Mouse (Mus musculus): Measurements from ENCODE around the gene Tgm2. TPM values are rescaled to one million over a fixed set of nuclear protein-coding genes. Genes with fewer than 3 reads are reported as not detected.

Tgm2 gene
- polyA plus RNA-seq, 2 experiments, result 34.6 to 41.9 TPM

DNA sequence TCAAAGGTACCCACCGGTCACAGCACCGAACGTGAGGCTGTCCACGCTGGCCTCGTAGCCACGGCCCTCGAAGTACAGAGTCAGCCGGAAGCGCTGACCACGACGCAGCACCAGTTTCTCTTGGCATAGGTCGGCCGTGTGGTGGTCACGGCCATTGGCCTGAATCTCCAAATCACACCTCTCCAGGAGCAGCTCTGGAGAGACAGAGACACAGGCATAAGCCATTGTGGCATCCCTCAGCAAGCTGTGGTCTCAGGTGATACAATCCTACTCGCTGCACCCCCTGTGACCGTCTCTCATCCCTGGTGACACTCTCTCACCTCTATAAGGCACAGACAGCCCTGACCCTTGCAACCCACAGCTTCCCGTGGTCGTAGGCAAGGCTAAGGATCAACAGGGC, 3.3 kb downstream of the Tgm2 start:
- Histone ChIP-seq H3K36me3 (replicated peaks; ENCODE audit: control insufficient read depth, insufficient read depth, low read depth) (peaks cover 50% of the 10 kb centered on the region), H3K9me3 (ENCODE audit: control insufficient read depth, low read length) (no peaks in the 10 kb centered on the region), H3K4me3 (ENCODE audit: insufficient read depth in 1 of 2, low read depth in 2 of 2, low read length in 2 of 2) (peak overlapping the region; percentile 47 to 69), H3K27ac (peak overlapping the region; percentile 97), H3K4me2 (ENCODE audit: low read depth) (peak overlapping the region; percentile 94), H3K9ac (replicated peaks) (peak overlapping the region; percentile 85), H3K27me3 (ENCODE audit: control insufficient read depth, insufficient read depth, low read length) (no peaks in the 10 kb centered on the region), H3K4me1 (replicated peaks; ENCODE audit: control insufficient read depth in 2 of 2, insufficient read depth in 2 of 2, low read length in 1 of 2) (peaks cover 54 to 58% of the 10 kb centered on the region in 2 experiments)
- WGBS (ENCODE audit: insufficient replicate concordance), result 65% methylated on average over 18 of the region's 18 CpGs
- no peak for DNase-seq (ENCODE audit: low read depth in 3 of 3, low spot score in 3 of 3)
- no peak for TF ChIP-seq EP300 (IDR thresholded peaks at IDR 0.05; ENCODE audit: low read depth)
- TF ChIP-seq CTCF (IDR thresholded peaks at IDR 0.05; ENCODE audit: low read depth), result no peak
- no peak for ATAC-seq (ENCODE audit: insufficient read depth)

DNA sequence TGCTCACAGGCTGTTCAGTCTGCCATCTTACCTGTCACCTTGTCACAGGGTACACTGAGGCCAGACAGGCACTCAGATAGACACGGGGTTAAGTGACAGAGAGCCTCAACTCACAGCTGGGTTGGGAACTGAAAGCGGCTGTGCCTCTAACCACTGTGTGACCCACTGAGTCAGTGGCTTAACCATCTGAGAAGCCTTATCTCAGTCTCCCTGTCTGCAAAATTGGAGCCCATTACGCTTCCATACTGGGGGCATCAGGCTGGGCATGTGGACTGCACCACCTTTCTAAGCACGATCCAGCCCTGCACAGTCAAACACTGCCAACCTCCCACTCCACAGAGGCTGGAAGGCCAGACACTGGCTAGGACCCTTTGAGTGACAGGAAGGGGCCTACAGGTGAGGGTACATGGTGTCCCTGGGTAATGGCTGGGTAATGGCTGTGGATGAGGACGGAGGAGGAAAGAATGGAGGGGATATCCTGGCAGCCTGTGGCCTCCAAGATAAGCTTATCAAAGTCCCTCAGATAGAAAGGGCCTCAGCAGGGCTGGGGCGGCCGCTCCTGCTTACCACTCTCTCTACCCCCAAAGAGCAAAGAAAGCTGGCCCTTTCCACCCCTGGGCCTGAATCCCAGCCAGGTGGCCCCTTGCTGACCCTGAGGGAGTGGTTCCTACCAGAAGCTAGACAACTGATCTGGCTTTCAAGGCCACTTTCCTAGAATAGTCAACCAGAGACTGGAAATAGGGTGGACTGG, 4.4 kb downstream of the Tgm2 start:
- Histone ChIP-seq H3K9ac (replicated peaks) (peak overlapping the region; percentile 85), H3K4me1 (replicated peaks; ENCODE audit: control insufficient read depth in 2 of 2, insufficient read depth in 2 of 2, low read length in 1 of 2) (peaks cover 54 to 58% of the 10 kb centered on the region in 2 experiments)

DNA sequence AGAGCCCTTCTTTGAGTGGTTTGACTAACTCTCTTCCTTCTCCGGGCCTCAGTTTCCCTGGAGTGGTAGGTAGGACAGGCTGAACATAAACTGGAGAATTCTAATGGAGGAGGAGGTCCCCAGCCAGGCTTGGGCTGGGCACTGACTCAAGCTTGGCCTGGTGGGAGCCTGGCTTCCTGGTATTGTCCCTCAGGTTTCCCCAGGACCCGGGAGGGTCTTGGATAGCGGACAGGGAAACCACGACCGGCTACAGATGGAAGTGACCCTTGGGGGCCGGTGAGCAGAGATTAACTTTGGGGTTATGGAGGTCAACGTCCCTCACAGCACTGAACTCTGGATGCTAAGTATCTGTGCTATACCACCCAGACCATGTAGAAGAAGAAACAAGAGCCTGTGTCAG, 5.0 kb downstream of the Tgm2 start:
- H3K9me3 ChIP-seq (ENCODE audit: control insufficient read depth, low read length), result no peaks in the 10 kb centered on the region
- peak overlapping the region; percentile 97 for H3K27ac ChIP-seq
- ATAC-seq (ENCODE audit: insufficient read depth) (no peak), DNase-seq (ENCODE audit: low read depth in 3 of 3, low spot score in 3 of 3) (no peak)
- H3K9ac ChIP-seq (replicated peaks), result peak overlapping the region; percentile 85
- H3K4me1 ChIP-seq (replicated peaks; ENCODE audit: control insufficient read depth in 2 of 2, insufficient read depth in 2 of 2, low read length in 1 of 2), result peaks cover 54 to 58% of the 10 kb centered on the region in 2 experiments
- peak overlapping the region; percentile 94 for H3K4me2 ChIP-seq (ENCODE audit: low read depth)
- WGBS (ENCODE audit: insufficient replicate concordance), result 41% methylated on average over 7 of the region's 7 CpGs
- peak overlapping the region; percentile 53 to 69 for H3K4me3 ChIP-seq (ENCODE audit: insufficient read depth in 1 of 2, low read depth in 2 of 2, low read length in 2 of 2)
- H3K36me3 ChIP-seq (replicated peaks; ENCODE audit: control insufficient read depth, insufficient read depth, low read depth), result peaks cover 61% of the 10 kb centered on the region
- H3K27me3 ChIP-seq (ENCODE audit: control insufficient read depth, insufficient read depth, low read length), result no peaks in the 10 kb centered on the region
- TF ChIP-seq CTCF (IDR thresholded peaks at IDR 0.05; ENCODE audit: low read depth) (no peak), EP300 (IDR thresholded peaks at IDR 0.05; ENCODE audit: low read depth) (no peak)

More for the DNA sequence above, 4.4 kb downstream of the Tgm2 start:
- TF ChIP-seq EP300 (IDR thresholded peaks at IDR 0.05; ENCODE audit: low read depth) (peak; percentile 95), CTCF (IDR thresholded peaks at IDR 0.05; ENCODE audit: low read depth) (no peak)
- H3K4me2 ChIP-seq (ENCODE audit: low read depth), result peak overlapping the region; percentile 94
- WGBS (ENCODE audit: insufficient replicate concordance), result 7% methylated on average over 7 of the region's 7 CpGs
- H3K27ac ChIP-seq, result peak overlapping the region; percentile 97
- H3K4me3 ChIP-seq (ENCODE audit: insufficient read depth in 1 of 2, low read depth in 2 of 2, low read length in 2 of 2), result peak overlapping the region; percentile 53 to 69
- H3K36me3 ChIP-seq (replicated peaks; ENCODE audit: control insufficient read depth, insufficient read depth, low read depth), result peaks cover 57% of the 10 kb centered on the region
- no peaks in the 10 kb centered on the region for H3K9me3 ChIP-seq (ENCODE audit: control insufficient read depth, low read length)
- DNase-seq (ENCODE audit: low read depth in 3 of 3, low spot score in 3 of 3) (peak; percentile 91 to 92 (median 91)), ATAC-seq (ENCODE audit: insufficient read depth) (peak; percentile 90)
- no peaks in the 10 kb centered on the region for H3K27me3 ChIP-seq (ENCODE audit: control insufficient read depth, insufficient read depth, low read length)

DNA sequence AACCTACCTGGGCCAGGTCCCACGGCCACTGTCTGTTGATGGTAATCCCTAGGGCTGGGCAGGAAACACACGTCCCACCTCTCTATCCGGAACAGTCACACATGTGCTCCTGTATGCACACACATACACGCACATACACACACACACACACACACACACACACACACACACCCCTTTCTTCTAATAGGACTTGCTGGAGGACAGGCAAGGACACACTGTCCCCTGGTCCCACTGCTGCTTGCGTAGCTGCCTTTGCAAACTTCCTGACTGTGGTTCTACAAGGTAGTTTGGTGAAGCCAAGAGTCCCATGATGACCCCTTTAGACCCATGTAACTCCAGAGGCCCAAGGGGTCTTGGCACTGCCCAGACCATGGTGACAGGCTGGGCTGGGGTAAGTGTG, 5.6 kb downstream of the Tgm2 start:
- 77% methylated on average over 5 of the region's 5 CpGs for WGBS (ENCODE audit: insufficient replicate concordance)
- no peak for TF ChIP-seq EP300 (IDR thresholded peaks at IDR 0.05; ENCODE audit: low read depth)
- TF ChIP-seq CTCF (IDR thresholded peaks at IDR 0.05; ENCODE audit: low read depth), result no peak
- H3K27me3 ChIP-seq (ENCODE audit: control insufficient read depth, insufficient read depth, low read length), result no peaks in the 10 kb centered on the region
- no peak for DNase-seq (ENCODE audit: low read depth in 3 of 3, low spot score in 3 of 3)
- peaks cover 54 to 58% of the 10 kb centered on the region in 2 experiments for H3K4me1 ChIP-seq (replicated peaks; ENCODE audit: control insufficient read depth in 2 of 2, insufficient read depth in 2 of 2, low read length in 1 of 2)
- peaks cover 68% of the 10 kb centered on the region for H3K36me3 ChIP-seq (replicated peaks; ENCODE audit: control insufficient read depth, insufficient read depth, low read depth)
- H3K27ac ChIP-seq, result peak overlapping the region; percentile 97
- ATAC-seq (ENCODE audit: insufficient read depth), result no peak
- H3K4me3 ChIP-seq (ENCODE audit: insufficient read depth in 1 of 2, low read depth in 2 of 2, low read length in 2 of 2), result peak overlapping the region in 1 of 2 experiments; percentile 69; a peak in 2 of 4 replicates
- peak overlapping the region; percentile 94 for H3K4me2 ChIP-seq (ENCODE audit: low read depth)
- H3K9ac ChIP-seq (replicated peaks), result peak overlapping the region; percentile 85
- no peaks in the 10 kb centered on the region for H3K9me3 ChIP-seq (ENCODE audit: control insufficient read depth, low read length)

DNA sequence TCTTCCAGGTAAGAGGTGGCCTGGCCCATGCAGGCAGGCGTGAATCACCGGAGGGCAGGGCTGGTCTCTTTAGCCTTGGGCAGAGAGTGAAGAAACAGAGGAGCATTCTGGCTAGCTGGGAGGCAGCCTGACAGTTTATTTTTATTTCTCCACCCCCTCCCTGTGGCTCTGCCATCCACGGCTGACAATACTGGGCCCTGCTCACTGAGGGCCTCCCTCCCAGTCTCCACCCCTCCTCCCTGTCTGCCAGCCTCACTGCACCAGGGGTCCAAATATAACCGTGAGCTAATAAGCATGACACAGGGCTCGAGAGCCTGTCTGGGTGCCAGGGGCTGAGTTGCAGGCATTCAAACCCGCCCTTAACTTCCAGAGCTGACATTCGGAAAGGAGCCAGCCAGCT, 6.6 kb downstream of the Tgm2 start:
- H3K4me1 ChIP-seq (replicated peaks; ENCODE audit: control insufficient read depth in 2 of 2, insufficient read depth in 2 of 2, low read length in 1 of 2), result peaks cover 48 to 49% of the 10 kb centered on the region in 2 experiments
- H3K4me2 ChIP-seq (ENCODE audit: low read depth), result no peak overlapping the region; the same call in 1 of the 2 replicates
- H3K27me3 ChIP-seq (ENCODE audit: control insufficient read depth, insufficient read depth, low read length), result no peaks in the 10 kb centered on the region
- DNase-seq (ENCODE audit: low read depth in 3 of 3, low spot score in 3 of 3) (no peak), ATAC-seq (ENCODE audit: insufficient read depth) (no peak)
- H3K9me3 ChIP-seq (ENCODE audit: control insufficient read depth, low read length), result no peaks in the 10 kb centered on the region
- TF ChIP-seq EP300 (IDR thresholded peaks at IDR 0.05; ENCODE audit: low read depth) (no peak), CTCF (IDR thresholded peaks at IDR 0.05; ENCODE audit: low read depth) (no peak)
- H3K4me3 ChIP-seq (ENCODE audit: insufficient read depth in 1 of 2, low read depth in 2 of 2, low read length in 2 of 2), result no peak overlapping the region
- H3K36me3 ChIP-seq (replicated peaks; ENCODE audit: control insufficient read depth, insufficient read depth, low read depth), result peaks cover 78% of the 10 kb centered on the region
- H3K27ac ChIP-seq, result peak overlapping the region; percentile 52
- 0 out of 2 replicates have a peak overlapping the region, but pooled peaks have one; percentile 27 for H3K9ac ChIP-seq (replicated peaks)
- 58% methylated on average over 7 of the region's 7 CpGs for WGBS (ENCODE audit: insufficient replicate concordance)

Measured in liver, embryonic 14.5 days (tissue).